Mouse (Mus musculus) E14TG2a.4 (cell line): ENCODE data around the gene Sp100.

Experiments
- CTCF ChIP-seq: conservative IDR thresholded peaks from 2 replicates; pipeline ENCODE4 v1.5.1; 2014; ENCODE audit warnings: low read length
- NANOG ChIP-seq: IDR thresholded peaks from 2 replicates; pipeline ENCODE4 v1.6.1; 2014; ENCODE audit warnings: borderline replicate concordance, low read length, mixed read lengths
- POU5F1 ChIP-seq: IDR thresholded peaks from 2 replicates; pipeline ENCODE4 v1.6.1; 2014; ENCODE audit warnings: low read length, borderline replicate concordance

DNA sequence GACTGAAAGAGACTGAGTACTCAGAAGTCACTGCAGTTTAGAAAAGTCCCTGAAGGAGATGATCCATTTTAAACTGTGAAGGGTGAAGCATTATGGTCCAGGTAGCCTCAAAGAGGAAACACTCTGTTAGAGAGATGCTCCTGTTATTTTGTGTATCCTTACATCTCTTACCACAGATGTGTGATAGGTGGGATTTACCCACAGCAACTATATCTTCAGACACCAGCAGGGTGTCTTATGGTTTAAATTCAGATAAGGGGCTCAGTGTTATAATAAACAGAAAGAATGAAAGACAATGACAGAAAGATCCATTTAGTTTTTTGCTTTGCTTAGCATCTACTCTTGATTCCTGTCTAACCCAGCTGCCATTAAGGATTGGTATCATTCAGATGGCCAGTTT is 14.5 kb downstream of the Sp100 start:
- TF ChIP-seq CTCF, result no peak
- no peak for TF ChIP-seq POU5F1
- no peak for TF ChIP-seq NANOG
